Mouse (Mus musculus) left cerebral cortex, adult 11 months (tissue): ENCODE results near the gene Rtl10.

Experiments used
- DNase-seq: peaks from one replicate; pipeline ENCODE4 v3.0.0; 2022; ENCODE audit warnings: low spot score

Gene Rtl10

GRCm38 (mm10) chr16:18498558-18498990, at the start of gene Rtl10, which contains the start of gene Gnb1l:
Rtl10 (plus strand) TSS chr16:18498901.
Gnb1l (plus strand) TSS chr16:18498713.
- peak; percentile 88 for DNase-seq

- no peak for DNase-seq
Measured at GRCm38 (mm10) chr16:18449005-18449404, 49.7 kb upstream of the Rtl10 start.

GRCm38 (mm10) chr16:18451486-18452181, 47.1 kb upstream of the Rtl10 start:
- DNase-seq: peak; percentile 38

- DNase-seq: peak; percentile 12
Measured at GRCm38 (mm10) chr16:18452361-18452862, 46.3 kb upstream of the Rtl10 start.

- DNase-seq: no peak
Measured at GRCm38 (mm10) chr16:18453846-18454245, 44.9 kb upstream of the Rtl10 start.

- DNase-seq: no peak
Measured at GRCm38 (mm10) chr16:18455407-18455806, 43.3 kb upstream of the Rtl10 start.

- no peak for DNase-seq
Measured at GRCm38 (mm10) chr16:18458661-18459060, 40.0 kb upstream of the Rtl10 start.

GRCm38 (mm10) chr16:18459335-18459954, 39.3 kb upstream of the Rtl10 start:
- no peak for DNase-seq

- DNase-seq: no peak
Measured at GRCm38 (mm10) chr16:18459955-18460370, 38.7 kb upstream of the Rtl10 start.

GRCm38 (mm10) chr16:18460826-18461225, 37.9 kb upstream of the Rtl10 start:
- DNase-seq: no peak

- no peak for DNase-seq
Measured at GRCm38 (mm10) chr16:18462031-18462430, 36.7 kb upstream of the Rtl10 start.

- no peak for DNase-seq
Measured at GRCm38 (mm10) chr16:18462598-18462997, 36.1 kb upstream of the Rtl10 start.

- no peak for DNase-seq
Measured at GRCm38 (mm10) chr16:18464271-18464670, 34.4 kb upstream of the Rtl10 start.

GRCm38 (mm10) chr16:18470829-18471228, 27.9 kb upstream of the Rtl10 start:
- no peak for DNase-seq

GRCm38 (mm10) chr16:18471381-18471955, 27.2 kb upstream of the Rtl10 start:
- DNase-seq: no peak

GRCm38 (mm10) chr16:18471976-18472375, 26.7 kb upstream of the Rtl10 start:
- DNase-seq: no peak

- no peak for DNase-seq
Measured at GRCm38 (mm10) chr16:18472416-18472815, 26.3 kb upstream of the Rtl10 start.

GRCm38 (mm10) chr16:18472976-18473375, 25.7 kb upstream of the Rtl10 start:
- no peak for DNase-seq

GRCm38 (mm10) chr16:18474021-18474420, 24.7 kb upstream of the Rtl10 start:
- no peak for DNase-seq

GRCm38 (mm10) chr16:18477996-18478395, 20.7 kb upstream of the Rtl10 start:
- no peak for DNase-seq

- no peak for DNase-seq
Measured at GRCm38 (mm10) chr16:18479667-18480066, 19.0 kb upstream of the Rtl10 start.

- no peak for DNase-seq
Measured at GRCm38 (mm10) chr16:18480933-18481485, 17.7 kb upstream of the Rtl10 start.

- no peak for DNase-seq
Measured at GRCm38 (mm10) chr16:18482431-18482830, 16.3 kb upstream of the Rtl10 start.
